Mouse (Mus musculus): ENCODE data around the gene Aox4. TPM values are rescaled to one million over a fixed set of nuclear protein-coding genes. Genes with fewer than 3 reads are reported as not detected.

The Aox4 gene
- 0.05 TPM in 1 of 2 replicates, not detected in the other for polyA plus RNA-seq (2012; rRNA removed)

- no peak for DNase-seq (ENCODE audit: low read depth in 1 of 2, low spot score in 2 of 2)
- 14% methylated on average over 17 of the region's 17 CpGs for WGBS
Measured at GRCm38 (mm10) chr1:58210203-58210602, at the start of gene Aox4. Gene Aox4 (plus strand): TSS chr1:58210397.

GRCm38 (mm10) chr1:58169893-58170292 is 40.3 kb upstream of the Aox4 start:
- Histone ChIP-seq H3K27ac (ENCODE audit: insufficient read depth, low read length) (no peak overlapping the region), H3K27me3 (ENCODE audit: control insufficient read depth, insufficient read depth, low read length) (no peaks in the 10 kb centered on the region), H3K4me1 (ENCODE audit: control insufficient read depth, insufficient read depth, insufficient read length) (no peaks in the 10 kb centered on the region), H3K4me3 (ENCODE audit: extremely low read depth, insufficient read depth, insufficient read length) (no peak overlapping the region), H3K36me3 (ENCODE audit: control insufficient read depth, insufficient read depth, low read length) (no peaks in the 10 kb centered on the region)
- 70% methylated on average over 6 of the region's 6 CpGs for WGBS
- TF ChIP-seq CTCF (IDR thresholded peaks at IDR 0.05; ENCODE audit: extremely low read depth, insufficient read depth, insufficient read length, insufficient replicate concordance): no peak
- TF ChIP-seq POLR2A (IDR thresholded peaks at IDR 0.05; ENCODE audit: low read depth, low read length): no peak
- no peak for DNase-seq (ENCODE audit: low read depth in 1 of 2, low spot score in 2 of 2)

More at GRCm38 (mm10) chr1:58210203-58210602, at the start of gene Aox4:
- Histone ChIP-seq H3K27me3 (ENCODE audit: control insufficient read depth, insufficient read depth, low read length) (no peaks in the 10 kb centered on the region), H3K27ac (ENCODE audit: insufficient read depth, low read length) (no peak within 1 kb of the TSS), H3K4me1 (ENCODE audit: control insufficient read depth, insufficient read depth, insufficient read length) (no peaks in the 10 kb centered on the region), H3K4me3 (ENCODE audit: extremely low read depth, insufficient read depth, insufficient read length) (no peak within 1 kb of the TSS), H3K36me3 (ENCODE audit: control insufficient read depth, insufficient read depth, low read length) (no peaks in the 10 kb centered on the region)
- TF ChIP-seq POLR2A (IDR thresholded peaks at IDR 0.05; ENCODE audit: low read depth, low read length) (no peak), CTCF (IDR thresholded peaks at IDR 0.05; ENCODE audit: extremely low read depth, insufficient read depth, insufficient read length, insufficient replicate concordance) (no peak)

- DNase-seq (ENCODE audit: low read depth in 1 of 2, low spot score in 2 of 2): no peak
- Histone ChIP-seq H3K27me3 (ENCODE audit: control insufficient read depth, insufficient read depth, low read length) (no peaks in the 10 kb centered on the region), H3K4me1 (ENCODE audit: control insufficient read depth, insufficient read depth, insufficient read length) (no peaks in the 10 kb centered on the region), H3K4me3 (ENCODE audit: extremely low read depth, insufficient read depth, insufficient read length) (no peak overlapping the region), H3K27ac (ENCODE audit: insufficient read depth, low read length) (no peak overlapping the region), H3K36me3 (ENCODE audit: control insufficient read depth, insufficient read depth, low read length) (no peaks in the 10 kb centered on the region)
- 69% methylated on average over 5 of the region's 5 CpGs for WGBS
- TF ChIP-seq POLR2A (IDR thresholded peaks at IDR 0.05; ENCODE audit: low read depth, low read length) (no peak), CTCF (IDR thresholded peaks at IDR 0.05; ENCODE audit: extremely low read depth, insufficient read depth, insufficient read length, insufficient replicate concordance) (no peak)
Measured at GRCm38 (mm10) chr1:58188514-58189175, 21.6 kb upstream of the Aox4 start.

- 91% methylated on average over 12 of the region's 12 CpGs for WGBS
- Histone ChIP-seq H3K4me1 (ENCODE audit: control insufficient read depth, insufficient read depth, insufficient read length) (no peaks in the 10 kb centered on the region), H3K4me3 (ENCODE audit: extremely low read depth, insufficient read depth, insufficient read length) (no peak overlapping the region), H3K27me3 (ENCODE audit: control insufficient read depth, insufficient read depth, low read length) (no peaks in the 10 kb centered on the region), H3K36me3 (ENCODE audit: control insufficient read depth, insufficient read depth, low read length) (no peaks in the 10 kb centered on the region), H3K27ac (ENCODE audit: insufficient read depth, low read length) (no peak overlapping the region)
- no peak for DNase-seq (ENCODE audit: low read depth in 1 of 2, low spot score in 2 of 2)
- TF ChIP-seq CTCF (IDR thresholded peaks at IDR 0.05; ENCODE audit: extremely low read depth, insufficient read depth, insufficient read length, insufficient replicate concordance): no peak
- TF ChIP-seq POLR2A (IDR thresholded peaks at IDR 0.05; ENCODE audit: low read depth, low read length): no peak
Measured at GRCm38 (mm10) chr1:58194317-58194716, 15.9 kb upstream of the Aox4 start.

- WGBS: 61% methylated on average over 3 of the region's 3 CpGs
- no peaks in the 10 kb centered on the region for H3K36me3 ChIP-seq (ENCODE audit: control insufficient read depth, insufficient read depth, low read length)
- no peak for TF ChIP-seq POLR2A (IDR thresholded peaks at IDR 0.05; ENCODE audit: low read depth, low read length)
- TF ChIP-seq CTCF (IDR thresholded peaks at IDR 0.05; ENCODE audit: extremely low read depth, insufficient read depth, insufficient read length, insufficient replicate concordance): no peak
Measured at GRCm38 (mm10) chr1:58194988-58195387, 15.2 kb upstream of the Aox4 start.

GRCm38 (mm10) chr1:58195541-58195940 is 14.7 kb upstream of the Aox4 start:
- TF ChIP-seq POLR2A (IDR thresholded peaks at IDR 0.05; ENCODE audit: low read depth, low read length): no peak
- no peak for TF ChIP-seq CTCF (IDR thresholded peaks at IDR 0.05; ENCODE audit: extremely low read depth, insufficient read depth, insufficient read length, insufficient replicate concordance)
- no peak overlapping the region for H3K4me3 ChIP-seq (ENCODE audit: extremely low read depth, insufficient read depth, insufficient read length)

More at GRCm38 (mm10) chr1:58194988-58195387, 15.2 kb upstream of the Aox4 start:
- no peak overlapping the region for H3K4me3 ChIP-seq (ENCODE audit: extremely low read depth, insufficient read depth, insufficient read length)
- H3K27me3 ChIP-seq (ENCODE audit: control insufficient read depth, insufficient read depth, low read length): no peaks in the 10 kb centered on the region
- no peak overlapping the region for H3K27ac ChIP-seq (ENCODE audit: insufficient read depth, low read length)
- DNase-seq (ENCODE audit: low read depth in 1 of 2, low spot score in 2 of 2): no peak
- no peaks in the 10 kb centered on the region for H3K4me1 ChIP-seq (ENCODE audit: control insufficient read depth, insufficient read depth, insufficient read length)

GRCm38 (mm10) chr1:58197023-58197422 is 13.2 kb upstream of the Aox4 start:
- no peaks in the 10 kb centered on the region for H3K27me3 ChIP-seq (ENCODE audit: control insufficient read depth, insufficient read depth, low read length)

More at GRCm38 (mm10) chr1:58195541-58195940, 14.7 kb upstream of the Aox4 start:
- DNase-seq (ENCODE audit: low read depth in 1 of 2, low spot score in 2 of 2): peak; percentile 14 to 55
- H3K27ac ChIP-seq (ENCODE audit: insufficient read depth, low read length): no peak overlapping the region
- H3K36me3 ChIP-seq (ENCODE audit: control insufficient read depth, insufficient read depth, low read length): no peaks in the 10 kb centered on the region
- H3K27me3 ChIP-seq (ENCODE audit: control insufficient read depth, insufficient read depth, low read length): no peaks in the 10 kb centered on the region
- 15% methylated on average over 10 of the region's 10 CpGs for WGBS
- no peaks in the 10 kb centered on the region for H3K4me1 ChIP-seq (ENCODE audit: control insufficient read depth, insufficient read depth, insufficient read length)

More at GRCm38 (mm10) chr1:58197023-58197422, 13.2 kb upstream of the Aox4 start:
- Histone ChIP-seq H3K4me3 (ENCODE audit: extremely low read depth, insufficient read depth, insufficient read length) (no peak overlapping the region), H3K27ac (ENCODE audit: insufficient read depth, low read length) (no peak overlapping the region), H3K36me3 (ENCODE audit: control insufficient read depth, insufficient read depth, low read length) (no peaks in the 10 kb centered on the region), H3K4me1 (ENCODE audit: control insufficient read depth, insufficient read depth, insufficient read length) (no peaks in the 10 kb centered on the region)
- TF ChIP-seq POLR2A (IDR thresholded peaks at IDR 0.05; ENCODE audit: low read depth, low read length): no peak
- TF ChIP-seq CTCF (IDR thresholded peaks at IDR 0.05; ENCODE audit: extremely low read depth, insufficient read depth, insufficient read length, insufficient replicate concordance): no peak
- no peak for DNase-seq (ENCODE audit: low read depth in 1 of 2, low spot score in 2 of 2)
- 87% methylated on average over 9 of the region's 9 CpGs for WGBS

Measured in spleen, adult 2 months (tissue).